Mouse (Mus musculus) small intestine, adult 2 months (tissue): ENCODE data around the gene Cpne9.

Experiments used
- CTCF ChIP-seq: fragments of 200-500 bp; IDR thresholded peaks from 2 replicates; pipeline ENCODE4 v1.5.1; 2012; ENCODE audit warnings: low read depth, mild to moderate bottlenecking, control low read depth, inconsistent platforms, low read length, moderate library complexity, mixed read lengths; ENCODE audit not compliant: insufficient replicate concordance, insufficient read length; ENCODE audit errors: extremely low read depth
- POLR2A ChIP-seq: fragments of 200-500 bp; IDR thresholded peaks from 2 replicates; pipeline ENCODE4 v1.6.1; 2012; ENCODE audit warnings: low read depth, mild to moderate bottlenecking, control low read depth, inconsistent platforms, low read length, moderate library complexity

GRCm38 (mm10) chr6:113284931-113285330 lies 2.8 kb downstream of the Cpne9 start:
- TF ChIP-seq POLR2A = no peak
- TF ChIP-seq CTCF = no peak
